Mouse (Mus musculus) hindbrain, postnatal 0 days (tissue): ENCODE measurements around the gene Idh3g. TPM values are rescaled to one million over a fixed set of nuclear protein-coding genes. Genes with fewer than 3 reads are reported as not detected.
"Not testable (repeated sequence)": the region's sequence is repeated elsewhere in the genome, so short reads cannot be mapped to it uniquely, and the experiment has no call there.

ENCODE experiments used
- ATAC-seq: fragments of 200-750 bp; cut with Nextera tagmentation; 2 replicates; pipeline ENCODE4 v1.8.0; 2017; ENCODE audit warnings: mild to moderate bottlenecking, moderate TSS enrichment, moderate library complexity
- DNase-seq: peaks from one replicate; pipeline ENCODE4 v3.0.0-alpha.2; 2015; ENCODE audit warnings: low spot score
- H3K27ac ChIP-seq: fragments of 300-500 bp; sonication (generic); 2 replicates; pipeline ENCODE4 v1.5.1; 2014; ENCODE audit warnings: mild to moderate bottlenecking
- H3K27me3 ChIP-seq: fragments of 300-500 bp; sonication (generic); 2 replicates; pipeline ENCODE4 v1.6.1; 2014; ENCODE audit warnings: low read length, mixed read lengths; ENCODE audit not compliant: insufficient read depth
- H3K36me3 ChIP-seq: fragments of 300-500 bp; sonication (generic); 2 replicates; pipeline ENCODE4 v1.6.1; 2014; ENCODE audit warnings: low read length, mixed read lengths; ENCODE audit not compliant: insufficient read depth
- H3K4me1 ChIP-seq: fragments of 300-500 bp; sonication (generic); 2 replicates; pipeline ENCODE4 v1.6.1; 2014; ENCODE audit warnings: antibody characterized with exemption, low read length, mixed read lengths; ENCODE audit not compliant: insufficient read depth
- H3K4me2 ChIP-seq: fragments of 300-500 bp; sonication (generic); 2 replicates; pipeline ENCODE4 v1.6.1; 2014; ENCODE audit warnings: low read depth, mild to moderate bottlenecking, low read length, moderate library complexity, mixed read lengths
- H3K4me3 ChIP-seq: fragments of 300-500 bp; sonication (generic); 2 replicates; pipeline ENCODE4 v1.5.1; 2014; ENCODE audit warnings: low read length
- H3K9ac ChIP-seq: fragments of 300-500 bp; sonication (generic); replicated peaks from 2 replicates; pipeline ENCODE4 v1.6.1; 2014; ENCODE audit warnings: mild to moderate bottlenecking, low read length, moderate library complexity, mixed read lengths
- H3K9me3 ChIP-seq: fragments of 300-500 bp; sonication (generic); 2 replicates; pipeline ENCODE4 v1.6.1; 2016; ENCODE audit warnings: low read length, mixed read lengths
- CTCF ChIP-seq: IDR thresholded peaks from 2 replicates; pipeline ENCODE4 v1.5.1; 2016; ENCODE audit warnings: antibody characterized with exemption, control low read depth, low read depth
- WGBS: fragments of 180-500 bp; shearing (Covaris S2); extraction: QIAGEN DNeasy Blood & Tissue Kit; methylation state at CpG from one replicate; pipeline ENCODE4 v1.1.7; 2014; 5-methylcytosine and 5-hydroxymethylcytosine counted together
- polyA plus RNA-seq: library from polyadenylated mRNA; unstranded; fragments of >200 nt; fragmentation: Nextera tagmentation; extraction: Ambion mirVana; gene quantifications from 2 replicates; pipeline ENCODE4 v1.2.1, GENCODE M21; 2015
- total RNA-seq: library from RNA; depleted of rRNA; stranded (reverse); fragments of >200 nt; gene quantifications from 2 replicates; pipeline ENCODE4 v1.2.3, GENCODE M21; 2014

Gene Idh3g
- total and polyA plus RNA-seq, 2 experiments from 2014 or later, result 244 to 257 TPM

DNA sequence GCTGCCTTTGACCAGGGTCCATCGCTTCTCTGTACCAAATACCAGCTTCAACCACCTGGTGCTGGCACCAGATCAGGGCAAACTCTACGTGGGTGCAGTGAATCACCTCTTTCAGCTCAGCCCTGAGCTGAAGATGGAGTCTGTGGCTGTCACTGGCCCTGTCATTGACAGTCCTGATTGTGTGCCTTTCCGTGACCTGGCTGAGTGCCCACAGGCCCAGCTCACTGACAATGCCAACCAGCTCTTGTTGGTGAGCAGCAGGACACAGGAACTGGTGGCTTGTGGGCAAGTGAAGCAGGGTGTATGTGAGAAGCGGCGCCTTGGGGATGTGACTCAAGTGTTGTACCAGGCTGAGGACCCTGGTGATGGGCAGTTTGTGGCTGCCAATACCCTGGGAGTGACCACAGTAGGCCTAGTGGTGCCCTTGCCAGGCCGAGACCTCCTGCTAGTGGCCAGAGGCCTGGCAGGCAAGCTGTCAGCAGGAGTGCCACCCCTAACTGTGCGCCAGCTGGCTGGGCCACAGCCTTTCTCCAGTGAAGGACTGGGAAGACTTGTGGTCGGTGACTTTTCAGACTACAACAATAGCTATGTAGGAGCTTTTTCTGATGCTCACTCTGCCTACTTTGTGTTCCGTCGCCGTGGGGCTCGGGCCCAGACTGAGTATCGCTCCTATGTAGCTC lies 27.9 kb downstream of the Idh3g start:
- Histone ChIP-seq H3K36me3 (no peaks in the 10 kb centered on the region), H3K4me3 (no peak overlapping the region), H3K27ac (0 out of 2 replicates have a peak overlapping the region, but pooled peaks have one; percentile 20), H3K4me1 (no peaks in the 10 kb centered on the region), H3K4me2 (no peak overlapping the region), H3K9me3 (no peaks in the 10 kb centered on the region), H3K9ac (no peak overlapping the region), H3K27me3 (no peaks in the 10 kb centered on the region)
- 60% methylated on average over 13 of the region's 13 CpGs for WGBS
- no peak for TF ChIP-seq CTCF
- DNase-seq (peak; percentile 51), ATAC-seq (peak; percentile 72)

DNA sequence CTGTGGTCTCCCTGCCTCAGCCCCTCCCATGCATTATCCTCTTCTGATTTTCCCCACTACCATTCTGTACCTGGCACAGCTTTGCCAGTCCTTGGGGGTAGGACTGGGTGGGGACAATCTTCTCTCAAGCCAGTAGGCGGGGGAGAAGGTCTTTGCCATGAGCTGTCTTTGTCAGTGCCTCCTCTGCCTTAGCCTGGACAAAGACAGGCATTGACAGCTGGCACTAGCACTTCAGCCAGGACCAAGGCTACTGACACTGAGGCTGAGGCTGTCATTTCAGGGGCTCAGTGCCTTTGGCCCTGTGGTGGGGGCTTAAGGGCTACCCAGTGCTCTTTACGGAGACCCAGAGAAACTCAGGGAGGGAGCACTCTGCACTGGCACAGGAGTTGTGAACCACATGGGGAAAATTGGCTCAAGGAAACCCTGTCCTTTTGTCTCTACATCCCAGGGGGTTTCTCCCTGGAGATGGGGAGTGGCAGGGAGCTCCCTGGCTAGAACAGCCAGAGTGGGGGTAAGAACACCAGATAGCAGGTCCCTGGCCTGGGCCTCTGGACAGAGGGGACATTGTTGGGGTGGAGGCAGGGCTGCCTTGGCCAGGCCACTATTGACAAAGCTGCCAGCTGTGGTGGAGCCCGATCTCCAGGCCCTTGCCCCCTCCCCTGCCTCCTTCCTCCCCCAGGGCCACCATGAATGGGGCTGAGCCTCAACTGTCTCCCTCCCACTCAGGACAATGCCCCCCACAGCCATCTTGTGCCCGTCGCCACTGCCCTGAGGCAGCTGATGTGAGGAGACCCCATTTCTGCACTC lies 30.2 kb downstream of the Idh3g start, which contains the start of gene Plxnb3:
Gene Plxnb3 (plus strand): TSS at position 757 of the 807 bp plus-strand sequence.
- no peak within 1 kb of the TSS for H3K9ac ChIP-seq
- no peak within 1 kb of the TSS for H3K4me3 ChIP-seq
- H3K4me2 ChIP-seq, result no peak within 1 kb of the TSS
- H3K9me3 ChIP-seq, result no peaks in the 10 kb centered on the region
- no peaks in the 10 kb centered on the region for H3K36me3 ChIP-seq
- no peaks in the 10 kb centered on the region for H3K4me1 ChIP-seq
- DNase-seq (no peak), ATAC-seq (peak; percentile 53)
- 62% methylated on average over 5 of the region's 5 CpGs for WGBS
- H3K27ac ChIP-seq, result peak within 1 kb of the TSS; percentile 20; the same call in 1 of the 2 replicates
- no peaks in the 10 kb centered on the region for H3K27me3 ChIP-seq
- no peak for TF ChIP-seq CTCF

DNA sequence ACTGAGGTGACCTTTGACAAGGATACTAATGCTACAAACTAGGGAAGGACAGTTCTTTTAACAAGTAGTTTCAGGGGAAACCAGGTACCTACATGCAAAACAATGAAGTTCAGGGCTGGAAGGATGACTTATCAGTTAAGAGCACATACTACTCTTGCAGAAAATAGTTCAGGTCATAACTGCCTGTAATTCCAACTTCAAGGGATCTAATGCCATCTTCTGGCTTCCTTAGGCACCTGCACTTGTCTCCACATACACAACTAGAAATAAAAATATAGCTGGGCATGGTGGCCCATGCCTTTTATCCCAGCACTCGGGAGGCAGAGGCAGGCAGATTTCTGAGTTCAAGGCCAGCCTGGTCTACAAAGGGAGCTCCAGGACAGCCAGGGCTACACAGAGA lies 37.7 kb downstream of the Idh3g start:
- H3K27ac ChIP-seq, result no peak overlapping the region
- TF ChIP-seq CTCF, result no peak
- H3K27me3 ChIP-seq, result no peaks in the 10 kb centered on the region
- no peaks in the 10 kb centered on the region for H3K4me1 ChIP-seq
- WGBS, result 90% methylated on average over 1 of the region's 1 CpGs
- no peaks in the 10 kb centered on the region for H3K36me3 ChIP-seq
- ATAC-seq (no peak), DNase-seq (no peak)
- no peak overlapping the region for H3K9ac ChIP-seq
- H3K4me2 ChIP-seq, result no peak overlapping the region
- no peaks in the 10 kb centered on the region for H3K9me3 ChIP-seq
- no peak overlapping the region for H3K4me3 ChIP-seq

DNA sequence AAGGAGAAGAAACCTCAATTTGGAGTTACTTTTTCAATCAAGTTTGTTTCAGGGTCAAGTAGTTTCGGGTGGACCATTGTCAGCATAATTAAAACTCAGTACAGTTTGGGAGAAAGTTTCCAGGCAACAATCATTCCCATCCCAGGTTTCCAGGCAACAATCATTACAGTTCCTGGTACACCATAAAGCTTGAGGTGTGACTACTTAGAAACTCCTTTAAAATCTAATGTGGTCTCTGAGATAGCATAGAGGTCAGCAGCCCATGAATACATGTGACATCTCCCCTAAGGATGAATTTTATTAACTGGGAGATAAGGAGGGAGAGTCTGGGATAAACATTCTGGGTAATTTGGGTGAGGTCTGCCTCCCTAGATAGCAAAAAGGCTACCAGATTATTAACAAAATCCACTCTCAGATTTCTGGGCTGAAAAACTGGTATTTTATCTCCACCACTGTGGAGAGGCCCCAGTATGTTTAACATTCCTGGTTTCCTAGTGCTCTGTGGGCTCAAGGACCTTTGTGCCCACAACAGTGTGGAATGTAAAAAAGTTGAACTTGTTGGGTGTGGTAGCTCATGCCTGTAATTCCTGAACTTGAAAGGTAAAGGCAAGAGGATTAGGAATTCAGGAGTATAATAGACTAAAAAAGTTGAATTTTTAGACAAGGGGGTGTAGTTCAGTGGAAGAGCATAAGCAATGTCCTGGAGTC lies 41.8 kb downstream of the Idh3g start:
- no peaks in the 10 kb centered on the region for H3K9me3 ChIP-seq
- H3K4me3 ChIP-seq, result no peak overlapping the region
- no peak overlapping the region for H3K27ac ChIP-seq
- H3K27me3 ChIP-seq, result no peaks in the 10 kb centered on the region
- H3K4me2 ChIP-seq, result no peak overlapping the region
- no peak overlapping the region for H3K9ac ChIP-seq
- TF ChIP-seq CTCF, result no peak
- H3K4me1 ChIP-seq, result no peaks in the 10 kb centered on the region
- WGBS, result 83% methylated on average over 1 of the region's 1 CpGs
- ATAC-seq (no peak), DNase-seq (no peak)
- H3K36me3 ChIP-seq, result no peaks in the 10 kb centered on the region

DNA sequence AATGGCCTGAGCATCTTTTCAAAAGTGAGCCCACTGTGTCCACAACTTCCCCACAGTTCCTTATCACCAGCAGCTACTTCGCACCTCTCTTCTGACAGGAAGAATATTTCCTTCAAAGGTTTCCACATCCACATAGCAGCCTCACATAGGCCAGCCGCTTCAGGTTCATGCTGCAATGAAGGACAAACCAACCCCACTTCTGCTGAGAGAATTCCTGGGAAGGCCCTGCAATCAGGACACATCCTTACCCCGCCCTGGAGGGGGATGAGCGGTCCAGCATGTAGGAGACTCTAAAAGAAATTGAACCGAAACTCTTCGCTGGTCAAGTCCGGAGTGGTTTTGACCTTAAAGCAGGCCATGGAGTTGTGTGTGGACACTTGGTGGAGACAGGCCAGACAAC lies 46.9 kb downstream of the Idh3g start:
- not testable (repeated sequence) for H3K27ac ChIP-seq, H3K36me3 ChIP-seq, DNase-seq, H3K27me3 ChIP-seq, H3K9ac ChIP-seq, H3K9me3 ChIP-seq, H3K4me2 ChIP-seq, H3K4me1 ChIP-seq, ATAC-seq, H3K4me3 ChIP-seq
- WGBS, result 94% methylated on average over 7 of the region's 7 CpGs

DNA sequence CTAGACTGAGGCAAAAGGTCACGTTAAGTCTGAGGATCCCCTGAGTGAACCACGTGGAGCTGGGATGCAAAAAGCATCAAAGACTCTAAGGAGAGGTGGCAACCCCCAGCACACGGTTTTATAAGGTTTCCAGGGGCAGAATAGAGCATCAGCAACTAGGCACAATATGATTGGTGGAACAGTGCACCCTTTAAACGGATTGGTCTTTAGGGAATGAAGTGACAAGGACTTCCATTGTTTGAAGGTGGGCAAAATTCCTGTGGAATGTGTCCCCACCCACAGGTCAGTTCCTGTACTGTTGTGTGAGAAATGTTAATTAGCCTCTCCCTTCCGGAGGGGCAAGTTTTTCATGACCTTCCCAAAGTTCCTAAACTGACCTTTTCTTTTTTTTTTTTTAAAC lies 47.5 kb downstream of the Idh3g start:
- Histone ChIP-seq H3K36me3 (no peaks in the 10 kb centered on the region), H3K27ac (no peak overlapping the region), H3K4me3 (no peak overlapping the region), H3K4me1 (no peaks in the 10 kb centered on the region), H3K4me2 (no peak overlapping the region), H3K9ac (no peak overlapping the region), H3K9me3 (no peaks in the 10 kb centered on the region), H3K27me3 (no peaks in the 10 kb centered on the region)
- DNase-seq (no peak), ATAC-seq (no peak)
- WGBS, result 64% methylated on average over 5 of the region's 5 CpGs
- no peak for TF ChIP-seq CTCF
